Mouse (Mus musculus): ENCODE results near the gene Runx1. TPM values are rescaled to one million over a fixed set of nuclear protein-coding genes. Genes with fewer than 3 reads are reported as not detected.

Runx1 gene
- polyA plus RNA-seq, 1 experiment, result 87.4 TPM

GRCm38 (mm10) chr16:92707712-92708111, 118.2 kb downstream of the Runx1 start:
- no peaks in the 10 kb centered on the region for H3K36me3 ChIP-seq (ENCODE audit: control insufficient read depth, insufficient read depth, low read length)

GRCm38 (mm10) chr16:92707146-92707545, 118.8 kb downstream of the Runx1 start:
- Histone ChIP-seq H3K27me3 (ENCODE audit: control insufficient read depth, insufficient read depth, low read length) (no peaks in the 10 kb centered on the region), H3K4me3 (ENCODE audit: control insufficient read depth, insufficient read depth, low read length) (no peak overlapping the region), H3K4me1 (replicated peaks; ENCODE audit: control insufficient read depth, insufficient read depth, low read length) (peaks cover 25% of the 10 kb centered on the region), H3K27ac (ENCODE audit: control insufficient read depth, insufficient read depth, low read length) (no peak overlapping the region), H3K36me3 (ENCODE audit: control insufficient read depth, insufficient read depth, low read length) (no peaks in the 10 kb centered on the region)
- 90% methylated on average over 2 of the region's 2 CpGs for WGBS
- no peak for DNase-seq
- TF ChIP-seq CTCF (IDR thresholded peaks at IDR 0.05; ENCODE audit: borderline replicate concordance, control insufficient read depth, extremely low read depth, insufficient read depth, low read length, poor library complexity), result no peak
- no peak for TF ChIP-seq POLR2A (IDR thresholded peaks at IDR 0.05; ENCODE audit: control insufficient read depth, extremely low read depth, insufficient read depth, low read length, poor library complexity)

More at GRCm38 (mm10) chr16:92707712-92708111, 118.2 kb downstream of the Runx1 start:
- H3K4me3 ChIP-seq (ENCODE audit: control insufficient read depth, insufficient read depth, low read length), result no peak overlapping the region
- no peak overlapping the region for H3K27ac ChIP-seq (ENCODE audit: control insufficient read depth, insufficient read depth, low read length)
- no peaks in the 10 kb centered on the region for H3K27me3 ChIP-seq (ENCODE audit: control insufficient read depth, insufficient read depth, low read length)
- TF ChIP-seq CTCF (IDR thresholded peaks at IDR 0.05; ENCODE audit: borderline replicate concordance, control insufficient read depth, extremely low read depth, insufficient read depth, low read length, poor library complexity), result no peak
- TF ChIP-seq POLR2A (IDR thresholded peaks at IDR 0.05; ENCODE audit: control insufficient read depth, extremely low read depth, insufficient read depth, low read length, poor library complexity), result no peak
- WGBS, result 95% methylated on average over 4 of the region's 4 CpGs
- no peak for DNase-seq
- peaks cover 25% of the 10 kb centered on the region for H3K4me1 ChIP-seq (replicated peaks; ENCODE audit: control insufficient read depth, insufficient read depth, low read length)

DNA sequence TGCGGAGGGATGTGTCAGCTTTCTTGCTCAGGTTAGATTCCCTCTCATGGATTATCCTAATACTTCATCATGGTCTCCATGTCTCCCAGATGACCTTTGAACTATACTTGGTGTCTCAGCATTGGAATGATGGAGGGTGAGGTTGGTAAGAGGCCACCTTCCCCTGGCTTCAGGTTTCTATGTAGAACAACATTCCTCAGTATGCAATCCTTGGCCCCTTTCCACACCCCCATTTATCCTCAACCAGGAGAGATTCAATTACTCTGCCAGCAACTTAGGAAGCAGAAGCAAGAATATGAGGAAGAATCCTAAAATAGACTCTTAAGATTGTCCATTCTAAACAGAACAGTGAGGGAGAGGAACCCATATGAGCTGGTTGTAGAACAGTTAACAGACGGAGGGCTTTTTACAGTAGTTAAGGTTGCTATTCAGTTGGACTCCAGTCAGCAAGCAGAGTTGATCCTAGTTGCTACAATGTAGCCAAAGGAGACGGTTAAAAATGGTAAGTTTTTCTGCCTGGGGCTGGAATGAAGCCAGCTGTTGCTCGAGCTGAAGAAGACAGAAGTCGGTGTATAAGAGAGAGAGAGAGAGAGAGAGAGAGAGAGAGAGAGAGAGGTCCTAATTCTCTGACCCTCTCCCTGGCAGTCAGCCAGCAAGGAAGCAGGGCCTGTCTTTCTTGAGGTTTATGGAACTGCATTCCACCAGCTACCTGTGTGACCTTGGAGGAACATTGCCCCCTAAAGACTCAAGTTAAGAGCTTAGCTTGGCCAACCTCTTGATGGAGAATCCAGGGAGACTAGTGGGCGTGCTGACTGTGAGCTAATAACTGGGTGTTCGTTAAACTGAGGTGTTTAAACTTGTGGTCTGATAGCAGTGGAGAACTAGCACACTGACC, 120.1 kb downstream of the Runx1 start:
- 78% methylated on average over 7 of the region's 7 CpGs for WGBS

GRCm38 (mm10) chr16:92703850-92704249, 122.1 kb downstream of the Runx1 start:
- no peak for DNase-seq
- Histone ChIP-seq H3K27ac (ENCODE audit: control insufficient read depth, insufficient read depth, low read length) (no peak overlapping the region), H3K27me3 (ENCODE audit: control insufficient read depth, insufficient read depth, low read length) (no peaks in the 10 kb centered on the region), H3K4me3 (ENCODE audit: control insufficient read depth, insufficient read depth, low read length) (no peak overlapping the region), H3K4me1 (replicated peaks; ENCODE audit: control insufficient read depth, insufficient read depth, low read length) (peaks cover 23% of the 10 kb centered on the region), H3K36me3 (ENCODE audit: control insufficient read depth, insufficient read depth, low read length) (no peaks in the 10 kb centered on the region)
- 100% methylated on average over 2 of the region's 2 CpGs for WGBS
- TF ChIP-seq CTCF (IDR thresholded peaks at IDR 0.05; ENCODE audit: borderline replicate concordance, control insufficient read depth, extremely low read depth, insufficient read depth, low read length, poor library complexity) (no peak), POLR2A (IDR thresholded peaks at IDR 0.05; ENCODE audit: control insufficient read depth, extremely low read depth, insufficient read depth, low read length, poor library complexity) (no peak)

More for the DNA sequence above, 120.1 kb downstream of the Runx1 start:
- Histone ChIP-seq H3K36me3 (ENCODE audit: control insufficient read depth, insufficient read depth, low read length) (no peaks in the 10 kb centered on the region), H3K27me3 (ENCODE audit: control insufficient read depth, insufficient read depth, low read length) (no peaks in the 10 kb centered on the region), H3K4me3 (ENCODE audit: control insufficient read depth, insufficient read depth, low read length) (no peak overlapping the region), H3K4me1 (replicated peaks; ENCODE audit: control insufficient read depth, insufficient read depth, low read length) (peaks cover 16% of the 10 kb centered on the region), H3K27ac (ENCODE audit: control insufficient read depth, insufficient read depth, low read length) (no peak overlapping the region)
- no peak for DNase-seq
- TF ChIP-seq POLR2A (IDR thresholded peaks at IDR 0.05; ENCODE audit: control insufficient read depth, extremely low read depth, insufficient read depth, low read length, poor library complexity) (no peak), CTCF (IDR thresholded peaks at IDR 0.05; ENCODE audit: borderline replicate concordance, control insufficient read depth, extremely low read depth, insufficient read depth, low read length, poor library complexity) (no peak)

GRCm38 (mm10) chr16:92699531-92700397, 126.2 kb downstream of the Runx1 start:
- no peaks in the 10 kb centered on the region for H3K27me3 ChIP-seq (ENCODE audit: control insufficient read depth, insufficient read depth, low read length)
- H3K4me1 ChIP-seq (replicated peaks; ENCODE audit: control insufficient read depth, insufficient read depth, low read length), result peaks cover 27% of the 10 kb centered on the region
- TF ChIP-seq POLR2A (IDR thresholded peaks at IDR 0.05; ENCODE audit: control insufficient read depth, extremely low read depth, insufficient read depth, low read length, poor library complexity), result no peak
- no peak for TF ChIP-seq CTCF (IDR thresholded peaks at IDR 0.05; ENCODE audit: borderline replicate concordance, control insufficient read depth, extremely low read depth, insufficient read depth, low read length, poor library complexity)
- DNase-seq, result no peak
- WGBS, result 85% methylated on average over 27 of the region's 27 CpGs
- H3K36me3 ChIP-seq (ENCODE audit: control insufficient read depth, insufficient read depth, low read length), result no peaks in the 10 kb centered on the region
- H3K27ac ChIP-seq (ENCODE audit: control insufficient read depth, insufficient read depth, low read length), result no peak overlapping the region
- H3K4me3 ChIP-seq (ENCODE audit: control insufficient read depth, insufficient read depth, low read length), result no peak overlapping the region

DNA sequence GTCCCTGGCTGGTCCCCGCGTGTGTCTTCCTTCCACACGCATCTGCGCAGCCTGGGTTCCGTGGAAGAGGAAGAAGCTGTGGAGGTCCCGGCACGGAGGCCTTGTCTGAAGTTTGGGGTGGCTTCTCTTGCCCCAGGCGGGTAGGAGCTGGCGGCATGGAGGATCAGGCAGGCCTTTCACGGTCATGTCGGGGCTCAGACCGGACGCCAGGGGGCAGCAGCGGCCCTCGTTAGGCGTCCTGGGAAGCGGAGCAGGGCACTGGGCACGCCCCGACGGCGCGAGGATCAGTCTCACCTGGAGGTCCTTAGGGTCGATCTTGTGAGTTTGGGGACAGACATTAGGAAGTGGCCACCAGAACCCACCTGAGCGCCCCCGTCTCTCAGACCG, 127.3 kb downstream of the Runx1 start:
- 7% methylated on average over 26 of the region's 26 CpGs for WGBS
- DNase-seq, result peak; percentile 95
- Histone ChIP-seq H3K4me1 (replicated peaks; ENCODE audit: control insufficient read depth, insufficient read depth, low read length) (peaks cover 31% of the 10 kb centered on the region), H3K27ac (ENCODE audit: control insufficient read depth, insufficient read depth, low read length) (peak overlapping the region; percentile 72), H3K4me3 (ENCODE audit: control insufficient read depth, insufficient read depth, low read length) (peak overlapping the region; percentile 65), H3K27me3 (ENCODE audit: control insufficient read depth, insufficient read depth, low read length) (no peaks in the 10 kb centered on the region), H3K36me3 (ENCODE audit: control insufficient read depth, insufficient read depth, low read length) (no peaks in the 10 kb centered on the region)
- peak; percentile 96 for TF ChIP-seq CTCF (IDR thresholded peaks at IDR 0.05; ENCODE audit: borderline replicate concordance, control insufficient read depth, extremely low read depth, insufficient read depth, low read length, poor library complexity)
- TF ChIP-seq POLR2A (IDR thresholded peaks at IDR 0.05; ENCODE audit: control insufficient read depth, extremely low read depth, insufficient read depth, low read length, poor library complexity), result 0 out of 2 replicates have a peak, but pooled peaks have one; percentile 52
